Mouse (Mus musculus) intestine, embryonic 16.5 days (tissue): ENCODE results near the gene Defb45. TPM values are rescaled to one million over a fixed set of nuclear protein-coding genes. Genes with fewer than 3 reads are reported as not detected.
A peak's percentile ranks its signal among the peaks of the same experiment; 100 is the strongest.

ENCODE experiments used
- ATAC-seq: fragments of 200-750 bp; cut with Nextera tagmentation; 2 replicates; pipeline ENCODE4 v1.8.0; 2017; ENCODE audit warnings: moderate TSS enrichment, moderate library complexity
- H3K27ac ChIP-seq: fragments of 300-500 bp; sonication (generic); 2 replicates; pipeline ENCODE4 v1.5.1; 2014; ENCODE audit warnings: mild to moderate bottlenecking, low read length
- H3K27me3 ChIP-seq: fragments of 300-500 bp; sonication (generic); replicated peaks from 2 replicates; pipeline ENCODE4 v1.6.1; 2014; ENCODE audit warnings: low read length, control low read depth, mixed read lengths; ENCODE audit not compliant: control insufficient read depth, insufficient read depth
- H3K36me3 ChIP-seq: fragments of 300-500 bp; sonication (generic); 2 replicates; pipeline ENCODE4 v1.6.1; 2014; ENCODE audit warnings: low read length, control low read depth; ENCODE audit not compliant: control insufficient read depth, insufficient read depth
- H3K4me1 ChIP-seq: fragments of 300-500 bp; sonication (generic); 2 replicates; pipeline ENCODE4 v1.6.1; 2014; ENCODE audit warnings: low read length, control low read depth, mixed read lengths; ENCODE audit not compliant: control insufficient read depth, insufficient read depth
- H3K4me2 ChIP-seq: fragments of 300-500 bp; sonication (generic); 2 replicates; pipeline ENCODE4 v1.6.1; 2014; ENCODE audit warnings: low read depth, low read length, control low read depth
- H3K4me3 ChIP-seq: fragments of 300-500 bp; sonication (generic); 2 replicates; pipeline ENCODE4 v1.5.1; 2014; ENCODE audit warnings: mild to moderate bottlenecking, low read length
- H3K9ac ChIP-seq: fragments of 300-500 bp; sonication (generic); 2 replicates; pipeline ENCODE4 v1.6.1; 2014; ENCODE audit warnings: low read depth, low read length
- H3K9me3 ChIP-seq: fragments of 300-500 bp; sonication (generic); 2 replicates; pipeline ENCODE4 v1.6.1; 2016; ENCODE audit warnings: low read length, control low read depth; ENCODE audit not compliant: control insufficient read depth
- WGBS: fragments of 180-500 bp; shearing (Covaris S2); extraction: QIAGEN DNeasy Blood & Tissue Kit; methylation state at CpG from one replicate; pipeline ENCODE4 v1.1.7; 2014; 5-methylcytosine and 5-hydroxymethylcytosine counted together
- polyA plus RNA-seq: library from polyadenylated mRNA; unstranded; fragments of >200 nt; fragmentation: Nextera tagmentation; extraction: Ambion mirVana; gene quantifications from 2 replicates; pipeline ENCODE4 v1.2.1, GENCODE M21; 2015

Gene Defb45
- not detected in 2 replicates for polyA plus RNA-seq

GRCm38 (mm10) chr2:152599299-152599698, at the start of gene Defb45:
TSS of gene Defb45 (minus strand) at chr2:152599399.
- no peaks in the 10 kb centered on the region for H3K36me3 ChIP-seq
- no peak within 1 kb of the TSS for H3K9ac ChIP-seq
- H3K27ac ChIP-seq: no peak within 1 kb of the TSS
- no peak for ATAC-seq
- no peaks in the 10 kb centered on the region for H3K27me3 ChIP-seq
- H3K4me1 ChIP-seq: no peaks in the 10 kb centered on the region
- WGBS: 62% methylated on average over 7 of the region's 7 CpGs
- no peak within 1 kb of the TSS for H3K4me3 ChIP-seq
- no peak within 1 kb of the TSS for H3K4me2 ChIP-seq
- H3K9me3 ChIP-seq: no peaks in the 10 kb centered on the region

- H3K4me2 ChIP-seq: peak overlapping the region; percentile 6; the same call in 1 of the 2 replicates
- no peaks in the 10 kb centered on the region for H3K36me3 ChIP-seq
- H3K9ac ChIP-seq: no peak overlapping the region
- H3K27ac ChIP-seq: peak overlapping the region; percentile 72
- H3K9me3 ChIP-seq: no peaks in the 10 kb centered on the region
- peaks cover 11% of the 10 kb centered on the region; the same call in 1 of the 2 replicates for H3K4me1 ChIP-seq
- no peak overlapping the region for H3K4me3 ChIP-seq
- WGBS: 20% methylated on average over 11 of the region's 11 CpGs
- H3K27me3 ChIP-seq: 0 out of 2 replicates have a peak, but pooled peaks cover under 1% of the 10 kb centered on the region
- peak; percentile 60 for ATAC-seq
Measured at GRCm38 (mm10) chr2:152639406-152640113, 40.4 kb upstream of the Defb45 start.

- Histone ChIP-seq H3K9ac (no peak overlapping the region), H3K4me2 (no peak overlapping the region), H3K4me3 (no peak overlapping the region), H3K9me3 (no peaks in the 10 kb centered on the region), H3K36me3 (no peaks in the 10 kb centered on the region), H3K4me1 (peaks cover 11% of the 10 kb centered on the region; the same call in 1 of the 2 replicates), H3K27ac (peak overlapping the region; percentile 72), H3K27me3 (0 out of 2 replicates have a peak, but pooled peaks cover 4% of the 10 kb centered on the region)
- ATAC-seq: no peak
- 43% methylated on average over 6 of the region's 6 CpGs for WGBS
Measured at GRCm38 (mm10) chr2:152638865-152639264, 39.7 kb upstream of the Defb45 start.

GRCm38 (mm10) chr2:152637381-152637780, 38.2 kb upstream of the Defb45 start:
- H3K4me1 ChIP-seq: peaks cover 18% of the 10 kb centered on the region

GRCm38 (mm10) chr2:152637006-152637322, 37.8 kb upstream of the Defb45 start:
- H3K27ac ChIP-seq: peak overlapping the region; percentile 69
- H3K4me3 ChIP-seq: no peak overlapping the region
- WGBS: 67% methylated on average over 6 of the region's 6 CpGs
- no peaks in the 10 kb centered on the region for H3K36me3 ChIP-seq
- no peaks in the 10 kb centered on the region for H3K9me3 ChIP-seq
- H3K9ac ChIP-seq: no peak overlapping the region
- no peak for ATAC-seq
- no peak overlapping the region for H3K4me2 ChIP-seq
- peaks cover 18% of the 10 kb centered on the region for H3K4me1 ChIP-seq
- H3K27me3 ChIP-seq: 0 out of 2 replicates have a peak, but pooled peaks cover 4% of the 10 kb centered on the region

More at GRCm38 (mm10) chr2:152637381-152637780, 38.2 kb upstream of the Defb45 start:
- H3K27me3 ChIP-seq: 0 out of 2 replicates have a peak, but pooled peaks cover 4% of the 10 kb centered on the region
- H3K36me3 ChIP-seq: no peaks in the 10 kb centered on the region
- 77% methylated on average over 4 of the region's 4 CpGs for WGBS
- ATAC-seq: no peak
- H3K27ac ChIP-seq: peak overlapping the region; percentile 69; the same call in 1 of the 2 replicates
- no peaks in the 10 kb centered on the region for H3K9me3 ChIP-seq
- no peak overlapping the region for H3K4me2 ChIP-seq
- no peak overlapping the region for H3K9ac ChIP-seq
- no peak overlapping the region for H3K4me3 ChIP-seq

- H3K4me3 ChIP-seq: no peak overlapping the region
- ATAC-seq: peak; percentile 70
- H3K27ac ChIP-seq: peak overlapping the region; percentile 69
- H3K4me1 ChIP-seq: peaks cover 18% of the 10 kb centered on the region
- H3K9ac ChIP-seq: no peak overlapping the region
- H3K4me2 ChIP-seq: no peak overlapping the region; the same call in 1 of the 2 replicates
- no peaks in the 10 kb centered on the region for H3K9me3 ChIP-seq
- 0 out of 2 replicates have a peak, but pooled peaks cover 4% of the 10 kb centered on the region for H3K27me3 ChIP-seq
- no peaks in the 10 kb centered on the region for H3K36me3 ChIP-seq
- WGBS: 51% methylated on average over 23 of the region's 23 CpGs
Measured at GRCm38 (mm10) chr2:152636246-152637005, 37.2 kb upstream of the Defb45 start.

GRCm38 (mm10) chr2:152634311-152634710, 35.1 kb upstream of the Defb45 start:
- no peak for ATAC-seq
- Histone ChIP-seq H3K9me3 (no peaks in the 10 kb centered on the region), H3K27ac (no peak overlapping the region), H3K4me1 (peaks cover 12% of the 10 kb centered on the region), H3K4me2 (no peak overlapping the region), H3K4me3 (no peak overlapping the region), H3K9ac (no peak overlapping the region), H3K36me3 (no peaks in the 10 kb centered on the region), H3K27me3 (0 out of 2 replicates have a peak, but pooled peaks cover 4% of the 10 kb centered on the region)
- 70% methylated on average over 29 of the region's 29 CpGs for WGBS

GRCm38 (mm10) chr2:152633334-152633733, 34.1 kb upstream of the Defb45 start:
- Histone ChIP-seq H3K9me3 (no peaks in the 10 kb centered on the region), H3K4me2 (no peak overlapping the region), H3K9ac (0 out of 2 replicates have a peak overlapping the region, but pooled peaks have one; percentile 27), H3K27ac (no peak overlapping the region), H3K4me3 (no peak overlapping the region), H3K36me3 (no peaks in the 10 kb centered on the region), H3K4me1 (peaks cover 8% of the 10 kb centered on the region), H3K27me3 (0 out of 2 replicates have a peak, but pooled peaks cover 5% of the 10 kb centered on the region)
- WGBS: 31% methylated on average over 17 of the region's 17 CpGs
- 0 out of 2 replicates have a peak, but pooled peaks have one; percentile 21 for ATAC-seq

- Histone ChIP-seq H3K4me1 (peaks cover 8% of the 10 kb centered on the region), H3K27ac (no peak overlapping the region)
- 83% methylated on average over 6 of the region's 6 CpGs for WGBS
Measured at GRCm38 (mm10) chr2:152629904-152630303, 30.7 kb upstream of the Defb45 start.

More at GRCm38 (mm10) chr2:152629904-152630303, 30.7 kb upstream of the Defb45 start:
- no peaks in the 10 kb centered on the region for H3K36me3 ChIP-seq
- ATAC-seq: no peak
- no peak overlapping the region for H3K9ac ChIP-seq
- H3K27me3 ChIP-seq: peaks cover 22% of the 10 kb centered on the region
- no peak overlapping the region for H3K4me2 ChIP-seq
- no peak overlapping the region for H3K4me3 ChIP-seq
- no peaks in the 10 kb centered on the region for H3K9me3 ChIP-seq
